Mouse (Mus musculus) mouse trophoblast stem cell (cell line): ENCODE results near the gene Sipa1l1.

Source experiments
- in situ Hi-C, 2 experiments: fragments of 300-500 bp; cut with MseI, MboI; formaldehyde crosslinking; loops; 2 replicates in 1 of 2; 3 replicates in 1 of 2; pipeline ENCODE4 v1.15.1; 2025

Sipa1l1 gene

GRCm38 (mm10) chr12:82412291-82413032 lies 243.3 kb downstream of the Sipa1l1 start:
- in situ Hi-C loops, result no loop called here

DNA sequence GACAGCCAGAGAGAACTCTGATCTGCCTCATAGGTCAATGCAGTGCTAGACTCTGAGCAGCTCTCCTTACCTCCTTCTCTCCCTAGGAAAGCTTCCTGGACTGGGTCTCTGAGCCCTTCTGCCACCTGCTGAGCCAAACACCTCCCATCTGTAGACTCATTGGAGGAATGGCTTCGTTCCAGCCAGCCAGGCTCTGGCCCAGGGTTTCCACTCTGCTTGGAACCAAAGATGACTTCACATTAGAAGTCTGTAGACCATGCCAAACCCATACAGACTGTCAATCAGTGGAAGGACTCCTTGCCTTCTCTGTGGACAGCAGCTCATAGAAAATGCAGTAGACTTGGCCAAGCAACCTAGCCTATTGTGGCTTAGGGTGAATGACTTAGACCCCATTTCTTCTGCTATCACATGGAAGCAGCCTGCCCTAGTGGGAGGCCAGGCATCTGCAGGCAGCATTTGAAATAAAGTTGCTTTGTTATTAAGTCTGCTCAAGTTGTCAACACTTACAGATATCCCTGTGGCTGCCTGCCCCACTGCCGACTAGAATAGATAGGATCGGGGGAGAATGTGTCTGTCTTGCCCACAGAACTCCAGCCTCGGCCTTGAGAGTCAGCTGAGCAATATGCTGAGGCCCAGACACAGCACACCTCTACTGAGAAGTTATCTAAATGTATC lies 246.7 kb downstream of the Sipa1l1 start:
- in situ Hi-C loops, result no loop called here

- in situ Hi-C loops, result no loop called here
Measured at GRCm38 (mm10) chr12:82419027-82419426, 249.9 kb downstream of the Sipa1l1 start.

DNA sequence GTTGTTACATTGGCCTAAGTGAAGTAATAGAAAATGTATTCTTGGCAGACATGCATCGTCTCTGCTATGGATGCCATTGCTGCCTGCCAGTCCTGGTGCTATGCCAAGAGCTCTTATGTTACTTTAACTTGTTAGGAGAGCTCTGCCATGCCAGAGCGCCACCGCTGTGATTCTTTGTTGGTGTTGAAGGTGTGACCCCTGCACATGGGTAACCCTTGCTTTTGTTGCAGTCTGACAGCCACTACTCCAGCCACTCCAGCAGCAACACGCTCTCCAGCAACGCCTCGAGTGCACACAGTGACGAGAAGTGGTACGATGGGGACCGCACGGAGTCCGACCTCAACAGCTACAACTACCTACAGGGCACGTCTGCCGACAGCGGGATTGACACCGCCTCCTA lies 255.7 kb downstream of the Sipa1l1 start:
- in situ Hi-C loops, result loop anchor here in 1 of 2 experiments (25.0 kb wide), 1 partner anchor 437 kb away; no protein-coding TSS in a partner anchor

DNA sequence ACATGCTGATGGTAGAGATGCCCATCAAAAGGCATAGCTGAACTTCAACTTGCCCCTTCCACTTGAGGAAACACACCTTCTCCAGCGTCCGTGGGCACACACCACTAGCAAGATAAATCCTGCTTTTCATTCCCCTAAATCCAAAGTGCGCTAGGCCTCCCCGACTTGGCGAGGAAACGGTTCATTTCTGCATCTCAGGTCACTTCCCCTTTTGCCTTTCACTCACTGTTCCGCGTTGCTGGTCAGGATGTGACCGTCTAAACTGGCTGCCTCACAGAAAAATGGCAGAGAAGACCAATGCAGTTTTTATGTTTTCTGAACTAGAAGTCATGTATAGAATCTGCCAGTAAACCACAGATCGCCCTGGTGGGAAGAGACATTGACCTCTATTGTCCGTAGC lies 256.7 kb downstream of the Sipa1l1 start:
- in situ Hi-C loops, result loop anchor here in 1 of 2 experiments (25.0 kb wide), 1 partner anchor 439 kb away; no protein-coding TSS in a partner anchor

DNA sequence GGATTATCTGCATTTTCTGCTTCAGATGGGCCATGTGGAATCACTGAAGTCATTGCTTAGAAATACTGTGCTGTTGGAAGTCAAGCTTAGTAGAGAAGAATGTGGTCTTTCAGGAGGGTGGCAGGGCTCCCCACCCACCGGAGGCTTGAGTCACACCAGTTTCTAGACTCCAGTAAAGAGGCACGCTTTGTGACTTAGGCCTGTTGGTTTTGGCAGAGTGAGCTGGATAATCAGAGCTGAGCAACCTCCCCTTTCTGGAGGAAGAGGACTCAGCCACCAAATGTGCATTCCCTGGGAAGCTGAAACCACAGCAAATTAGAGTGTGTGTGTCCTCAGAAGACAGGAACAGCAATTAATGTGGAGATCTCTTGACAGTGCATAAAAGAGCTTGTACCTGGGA lies 258.3 kb downstream of the Sipa1l1 start:
- in situ Hi-C loops, result loop anchor here in 1 of 2 experiments (25.0 kb wide), 1 partner anchor 440 kb away; no protein-coding TSS in a partner anchor

- in situ Hi-C loops, result loop anchor here in 1 of 2 experiments (25.0 kb wide), 1 partner anchor 441 kb away; no protein-coding TSS in a partner anchor
Measured at GRCm38 (mm10) chr12:82428466-82428865, 259.3 kb downstream of the Sipa1l1 start.

- in situ Hi-C loops, result loop anchor here in 1 of 2 experiments (25.0 kb wide), 1 partner anchor 446 kb away; no protein-coding TSS in a partner anchor
Measured at GRCm38 (mm10) chr12:82433311-82433710, 264.2 kb downstream of the Sipa1l1 start.

DNA sequence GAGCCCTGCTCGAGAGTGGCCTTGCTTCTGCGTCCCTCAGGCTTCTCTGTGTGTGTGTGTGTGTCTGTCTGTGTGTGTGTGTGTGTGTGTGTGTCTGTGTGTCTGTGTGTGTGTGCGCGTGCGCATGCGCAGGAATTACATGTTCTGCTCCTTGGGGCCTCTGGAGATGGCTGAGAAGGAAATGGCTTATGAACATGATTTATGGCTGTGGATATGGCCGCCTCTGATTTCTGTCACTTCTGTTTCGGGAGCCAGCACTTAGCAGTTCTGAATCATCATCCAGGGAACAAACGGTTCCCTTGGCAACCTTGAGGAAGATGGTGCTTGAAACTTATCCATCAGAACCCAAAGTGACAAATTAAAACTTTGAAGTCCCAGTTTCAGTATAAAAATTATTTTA lies 265.5 kb downstream of the Sipa1l1 start:
- in situ Hi-C loops, result loop anchor here in 1 of 2 experiments (25.0 kb wide), 1 partner anchor 447 kb away; no protein-coding TSS in a partner anchor

DNA sequence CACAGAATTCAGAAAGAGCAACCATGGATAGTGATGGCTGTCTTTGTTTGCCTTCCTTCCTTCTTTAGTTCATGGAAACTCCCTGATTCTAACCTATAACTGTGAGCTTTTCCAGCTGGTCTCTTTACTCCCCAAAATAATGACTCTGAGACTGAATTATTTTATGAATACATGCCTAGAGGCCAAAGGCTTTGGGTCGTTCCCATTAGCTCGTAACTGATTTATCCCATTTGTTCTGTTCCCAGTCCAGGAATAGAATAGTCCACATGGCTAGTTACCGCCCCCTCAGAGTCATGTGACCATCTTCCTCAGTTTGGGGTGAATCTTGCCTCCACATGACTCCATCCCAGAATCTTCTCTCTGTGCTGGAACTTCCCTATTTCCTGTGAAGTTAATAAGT lies 272.4 kb downstream of the Sipa1l1 start:
- in situ Hi-C loops, result loop anchor here in 1 of 2 experiments (25.0 kb wide), 1 partner anchor 454 kb away; no protein-coding TSS in a partner anchor

- in situ Hi-C loops, result loop anchor here in 1 of 2 experiments (25.0 kb wide), 1 partner anchor 459 kb away; no protein-coding TSS in a partner anchor
Measured at GRCm38 (mm10) chr12:82446609-82447024, 277.5 kb downstream of the Sipa1l1 start.

GRCm38 (mm10) chr12:82448129-82448815 lies 279.2 kb downstream of the Sipa1l1 start:
- in situ Hi-C loops, result loop anchor here in 1 of 2 experiments (25.0 kb wide), 1 partner anchor 461 kb away; no protein-coding TSS in a partner anchor

DNA sequence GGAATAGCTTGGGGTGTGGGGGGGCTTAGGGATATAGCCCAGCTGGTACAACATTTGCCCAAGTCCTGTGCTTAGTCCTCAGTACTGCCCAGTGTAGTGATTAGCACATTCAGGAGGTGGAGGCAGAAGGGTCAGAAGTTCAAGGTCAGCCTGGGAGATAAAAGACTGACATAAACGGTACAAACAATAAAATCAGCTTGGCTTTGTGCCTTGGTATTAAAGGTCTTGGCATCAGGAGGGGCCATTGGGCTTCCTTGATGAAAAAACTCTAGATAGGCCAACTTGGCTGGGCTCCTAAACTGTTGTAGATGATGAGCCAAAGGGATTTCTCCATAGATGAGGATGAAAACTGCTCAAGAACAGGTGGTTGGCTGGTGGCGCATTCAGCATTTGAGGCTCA lies 283.3 kb downstream of the Sipa1l1 start:
- in situ Hi-C loops, result no loop called here

- in situ Hi-C loops, result no loop called here
Measured at GRCm38 (mm10) chr12:82454415-82454814, 285.3 kb downstream of the Sipa1l1 start.

DNA sequence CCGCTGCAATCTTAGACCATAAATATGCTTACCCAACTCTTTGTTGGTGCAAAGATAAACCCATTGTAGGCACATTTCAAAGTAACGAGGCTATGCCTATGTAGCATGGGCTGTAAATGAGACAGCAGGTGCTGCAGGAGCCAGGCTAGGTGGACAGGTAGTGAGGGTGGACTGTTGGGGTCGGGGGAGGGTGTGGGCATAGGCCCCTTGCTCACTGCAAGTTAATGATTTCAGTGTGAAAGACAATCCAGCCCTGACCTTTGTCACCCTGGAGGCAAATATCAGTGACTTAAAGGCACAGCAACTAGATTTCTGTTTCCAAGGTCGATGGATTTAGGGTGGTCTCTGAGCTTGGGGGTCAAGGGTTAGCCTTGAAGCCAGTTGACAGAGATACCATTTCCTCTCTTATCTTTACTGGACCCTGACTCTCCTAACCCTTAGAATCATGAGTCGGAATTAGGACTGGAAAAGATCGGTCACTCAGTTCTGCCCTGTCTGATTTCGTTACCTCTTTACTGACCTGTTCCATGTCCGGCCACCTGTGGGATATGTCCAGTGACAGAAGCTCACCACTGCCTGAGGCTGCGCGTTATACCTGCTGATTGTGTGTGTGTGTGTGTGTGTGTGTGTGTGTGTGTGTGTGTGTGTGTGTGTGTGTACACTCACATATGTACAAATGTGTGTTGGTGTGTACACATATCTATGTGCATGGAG lies 286.7 kb downstream of the Sipa1l1 start:
- in situ Hi-C loops, result no loop called here

GRCm38 (mm10) chr12:82456414-82456805 lies 287.3 kb downstream of the Sipa1l1 start:
- in situ Hi-C loops, result no loop called here

DNA sequence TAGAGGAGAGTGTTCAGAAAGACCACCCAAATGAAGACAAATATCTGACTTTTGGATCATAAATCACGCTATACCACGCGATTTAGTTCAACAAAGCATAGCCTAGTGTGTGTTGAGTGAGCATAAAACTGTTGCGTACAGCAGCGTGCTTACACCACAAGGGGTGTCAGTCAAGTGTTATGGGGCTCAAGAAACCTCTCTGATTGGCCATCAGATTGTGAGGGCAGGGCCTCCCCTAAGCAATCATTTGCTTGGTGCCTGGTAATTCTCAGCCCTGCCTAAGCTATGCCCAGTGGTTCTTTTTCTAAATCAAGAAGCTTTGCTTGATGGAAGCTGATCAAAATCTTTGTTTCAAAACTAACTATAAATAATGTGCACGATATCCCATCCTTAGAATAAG lies 288.5 kb downstream of the Sipa1l1 start:
- in situ Hi-C loops, result no loop called here

GRCm38 (mm10) chr12:82458017-82458416 lies 288.9 kb downstream of the Sipa1l1 start:
- in situ Hi-C loops, result no loop called here

GRCm38 (mm10) chr12:82467234-82467633 lies 298.1 kb downstream of the Sipa1l1 start:
- in situ Hi-C loops, result no loop called here

GRCm38 (mm10) chr12:82467641-82468040 lies 298.5 kb downstream of the Sipa1l1 start:
- in situ Hi-C loops, result no loop called here

DNA sequence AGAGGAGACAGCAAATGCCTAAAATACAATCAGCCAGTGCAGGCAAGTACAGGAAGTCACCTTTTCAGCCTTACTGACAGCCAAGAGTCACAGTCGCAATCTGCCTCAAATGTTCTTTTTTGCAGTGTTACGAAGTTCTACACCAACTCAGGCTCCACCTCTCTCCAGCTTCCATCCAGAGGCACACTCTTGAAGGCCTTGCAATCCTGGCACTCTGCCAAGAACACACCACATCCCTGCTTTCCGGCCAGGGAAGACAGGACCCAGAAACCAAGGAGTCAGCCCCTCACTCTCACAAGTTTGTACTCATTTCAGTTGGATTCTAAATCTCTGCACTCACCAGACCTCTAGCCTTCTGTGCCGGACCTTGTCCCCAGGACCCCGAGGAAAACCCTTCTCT lies 299.3 kb downstream of the Sipa1l1 start:
- in situ Hi-C loops, result no loop called here
